In genomic region chr6:67179416-67179815, GRCm38 (mm10) we compare ENCODE assay signal across 19 mouse cellular contexts. TPM values are rescaled to one million over a fixed set of nuclear protein-coding genes. Genes with fewer than 3 reads are reported as not detected.
DNase-seq lines count a peak whose midpoint lies in the region; ATAC-seq lines count a peak whose summit lies in the region.
"Had no signal": no experiment of that assay in that cellular context is flagged by ENCODE, and none has a peak within 500 bp of the region (broad histone marks: within the 10 kb centered on the region; RNA-seq: fewer than 3 reads in every experiment).

No protein-coding gene starts in this region.

- 84% methylated on average over 7 of the region's 7 CpGs for WGBS in midbrain, embryonic 11.5 days
- 81% methylated on average over 7 of the region's 7 CpGs for WGBS in midbrain, embryonic 15.5 days

- no peak overlapping the region for H3K4me2 ChIP-seq in midbrain, embryonic 11.5 days
- H3K4me2 ChIP-seq in midbrain, embryonic 15.5 days, result no peak overlapping the region
- H3K4me2 ChIP-seq: embryonic facial prominence, embryonic 13.5 days; embryonic facial prominence, embryonic 15.5 days; forebrain, embryonic 12.5 days had no signal

- no peak overlapping the region for H3K9ac ChIP-seq in midbrain, embryonic 11.5 days (ENCODE audit: low read length)
- no peak overlapping the region for H3K9ac ChIP-seq in midbrain, embryonic 15.5 days
- H3K9ac ChIP-seq: embryonic facial prominence, embryonic 13.5 days; embryonic facial prominence, embryonic 15.5 days; forebrain, embryonic 12.5 days had no signal

- no peak overlapping the region for H3K27ac ChIP-seq in midbrain, embryonic 11.5 days (ENCODE audit: low read depth, low read length)
- no peak overlapping the region for H3K27ac ChIP-seq in midbrain, embryonic 15.5 days
- H3K27ac ChIP-seq: embryonic facial prominence, embryonic 13.5 days; embryonic facial prominence, embryonic 15.5 days; forebrain, embryonic 10.5 days; forebrain, embryonic 12.5 days had no signal

- ATAC-seq in midbrain, embryonic 11.5 days (ENCODE audit: low FRiP score), result no peak
- no peak for ATAC-seq in midbrain, embryonic 15.5 days (replicated peaks)
- ATAC-seq: forebrain, embryonic 14.5 days; forebrain, embryonic 16.5 days had no signal

- no peaks in the 10 kb centered on the region for H3K27me3 ChIP-seq in midbrain, embryonic 11.5 days (ENCODE audit: control insufficient read depth, insufficient read depth, low read length)
- H3K27me3 ChIP-seq in midbrain, embryonic 15.5 days (replicated peaks), result no peaks in the 10 kb centered on the region
- H3K27me3 ChIP-seq: embryonic facial prominence, embryonic 13.5 days; embryonic facial prominence, embryonic 15.5 days; forebrain, embryonic 12.5 days had no signal

- no peak overlapping the region for H3K4me3 ChIP-seq in midbrain, embryonic 11.5 days (ENCODE audit: low read depth, low read length)
- no peak overlapping the region for H3K4me3 ChIP-seq in midbrain, embryonic 15.5 days
- H3K4me3 ChIP-seq: embryonic facial prominence, embryonic 13.5 days; embryonic facial prominence, embryonic 15.5 days; erythroblast, embryonic 14.5 days; forebrain, embryonic 10.5 days; forebrain, embryonic 12.5 days had no signal

- H3K4me1 ChIP-seq in midbrain, embryonic 11.5 days (ENCODE audit: control insufficient read depth, insufficient read depth, low read length), result no peaks in the 10 kb centered on the region
- no peaks in the 10 kb centered on the region for H3K4me1 ChIP-seq in midbrain, embryonic 15.5 days
- H3K4me1 ChIP-seq: embryonic facial prominence, embryonic 13.5 days; embryonic facial prominence, embryonic 15.5 days; forebrain, embryonic 10.5 days; forebrain, embryonic 12.5 days had no signal

- H3K9me3 ChIP-seq in midbrain, embryonic 11.5 days (ENCODE audit: control insufficient read depth, low read length), result no peaks in the 10 kb centered on the region
- H3K9me3 ChIP-seq in midbrain, embryonic 15.5 days, result no peaks in the 10 kb centered on the region
- H3K9me3 ChIP-seq: embryonic facial prominence, embryonic 13.5 days; embryonic facial prominence, embryonic 15.5 days; forebrain, embryonic 12.5 days had no signal

- no peaks in the 10 kb centered on the region for H3K36me3 ChIP-seq in midbrain, embryonic 11.5 days (ENCODE audit: control insufficient read depth, insufficient read depth, low read length)
- H3K36me3 ChIP-seq in midbrain, embryonic 15.5 days (replicated peaks), result no peaks in the 10 kb centered on the region
- H3K36me3 ChIP-seq: embryonic facial prominence, embryonic 13.5 days; embryonic facial prominence, embryonic 15.5 days; forebrain, embryonic 10.5 days; forebrain, embryonic 12.5 days had no signal

- peak; percentile 69 to 70 for DNase-seq in cerebellum, postnatal 10 days
- DNase-seq in cerebellum, postnatal 36 days, result no peak
- DNase-seq in cerebellum, postnatal 25 days, result peak; percentile 28 to 40
- DNase-seq in cerebellum, adult 11 months, result no peak
- peak; percentile 8 for DNase-seq in midbrain, embryonic 11.5 days (ENCODE audit: low spot score, missing footprints)
- no peak for DNase-seq in thymus, postnatal 25 days
- DNase-seq: adrenal gland, adult 2 months; adrenal gland, postnatal 10 days; adrenal gland, postnatal 25 days; cerebellum, adult 9-11 months; embryo, embryonic 11 days had no signal

RNA-seq across cellular contexts. Expression of gene Serbp1, which starts 58.6 kb away (rescaled TPM):
- polyA plus RNA-seq in midbrain, embryonic 11.5 days (2014; fragmentation: Nextera tagmentation; extraction: Ambion mirVana), result 547 and 588 TPM in 2 replicates
- polyA plus RNA-seq in midbrain, embryonic 15.5 days (2015; fragmentation: Nextera tagmentation; extraction: Ambion mirVana), result 273 and 287 TPM in 2 replicates

Comparison
In these comparisons a context has a peak if more than half of its experiments do, and no peak if none do; other contexts are left out.
1. DNase-seq: peak in cerebellum, postnatal 10 days (2 of 2), cerebellum, postnatal 25 days (2 of 2) and midbrain, embryonic 11.5 days (single experiment); none in cerebellum, postnatal 36 days (0 of 2), cerebellum, adult 11 months (single experiment) and thymus, postnatal 25 days (single experiment).